Mouse (Mus musculus): ENCODE measurements at regions not wholly inside any gene's neighbourhood (a gene's known extent, or its start where the extent isn't known, plus 50 kb on each side); places are given as distances from the start of the nearest gene placed in this dataset.

- Histone ChIP-seq H3K4me3 (no peak overlapping the region), H3K4me1 (no peaks in the 10 kb centered on the region), H3K27me3 (no peaks in the 10 kb centered on the region), H3K4me2 (replicated peaks) (no peak overlapping the region), H3K9ac (replicated peaks) (no peak overlapping the region), H3K36me3 (no peaks in the 10 kb centered on the region), H3K27ac (replicated peaks) (no peak overlapping the region), H3K9me3 (no peaks in the 10 kb centered on the region)
- ATAC-seq (replicated peaks): no peak
Measured at GRCm38 (mm10) chr1:69364069-69364468, 256.2 kb upstream of the Erbb4 start.

- H3K27ac ChIP-seq (replicated peaks): no peak overlapping the region
- H3K4me3 ChIP-seq: no peak overlapping the region
- no peak overlapping the region for H3K9ac ChIP-seq (replicated peaks)
- WGBS: 91% methylated on average over 7 of the region's 7 CpGs
- no peaks in the 10 kb centered on the region for H3K9me3 ChIP-seq
- H3K27me3 ChIP-seq: no peaks in the 10 kb centered on the region
- no peak overlapping the region for H3K4me2 ChIP-seq (replicated peaks)
- no peak for ATAC-seq (replicated peaks)
- H3K36me3 ChIP-seq: no peaks in the 10 kb centered on the region
- H3K4me1 ChIP-seq: no peaks in the 10 kb centered on the region
Measured at GRCm38 (mm10) chr1:69357548-69357947, 249.7 kb upstream of the Erbb4 start.

DNA sequence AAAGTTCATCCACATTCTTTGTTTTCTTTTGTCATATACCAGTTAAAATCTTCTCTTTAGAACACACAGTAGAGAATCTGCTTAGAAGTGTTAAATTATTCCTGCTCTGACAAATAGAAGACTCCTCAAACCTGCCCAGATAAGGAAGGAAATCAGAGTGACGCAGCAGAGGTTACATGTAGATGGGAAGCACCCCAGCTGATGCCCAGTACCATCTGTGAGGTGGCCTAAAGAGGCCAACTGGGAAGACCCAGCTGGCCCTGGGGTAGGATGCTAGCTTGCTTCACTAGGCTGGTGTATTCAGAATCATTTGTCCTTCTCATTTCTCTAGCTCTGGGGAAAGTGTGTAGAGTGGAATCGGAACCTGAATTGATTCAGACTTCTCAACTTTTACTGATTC, 242.6 kb upstream of the Erbb4 start:
- Histone ChIP-seq H3K4me1 (no peaks in the 10 kb centered on the region), H3K4me2 (replicated peaks) (no peak overlapping the region), H3K27me3 (no peaks in the 10 kb centered on the region), H3K4me3 (no peak overlapping the region), H3K36me3 (no peaks in the 10 kb centered on the region), H3K9ac (replicated peaks) (no peak overlapping the region), H3K27ac (replicated peaks) (no peak overlapping the region), H3K9me3 (no peaks in the 10 kb centered on the region)
- no peak for ATAC-seq (replicated peaks)
- 91% methylated on average over 2 of the region's 2 CpGs for whole genome bisulfite sequencing

DNA sequence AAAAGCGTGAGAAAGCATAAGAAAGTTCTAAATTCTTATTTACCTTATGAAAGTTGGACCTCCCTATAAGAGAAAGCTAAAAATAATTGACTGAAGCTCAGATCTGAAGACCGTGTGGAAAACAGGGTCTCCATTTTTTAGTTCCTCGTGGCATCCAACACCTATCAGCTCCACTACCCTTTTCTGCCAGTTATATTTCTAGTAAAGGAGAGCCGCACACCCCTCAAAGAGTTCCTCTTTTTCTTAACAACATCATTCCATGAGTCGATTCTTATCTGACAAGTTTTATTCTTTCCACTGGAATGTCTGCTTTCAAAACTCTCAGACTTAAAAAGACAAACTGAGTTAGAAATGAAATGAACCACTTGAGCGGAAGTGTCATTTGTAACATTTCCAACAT, 242.0 kb upstream of the Erbb4 start:
- 88% methylated on average over 6 of the region's 6 CpGs for WGBS
- H3K27ac ChIP-seq (replicated peaks): no peak overlapping the region
- no peak overlapping the region for H3K4me2 ChIP-seq (replicated peaks)
- ATAC-seq (replicated peaks): no peak
- H3K9ac ChIP-seq (replicated peaks): no peak overlapping the region
- no peaks in the 10 kb centered on the region for H3K36me3 ChIP-seq
- H3K4me3 ChIP-seq: no peak overlapping the region
- no peaks in the 10 kb centered on the region for H3K4me1 ChIP-seq
- H3K9me3 ChIP-seq: no peaks in the 10 kb centered on the region
- no peaks in the 10 kb centered on the region for H3K27me3 ChIP-seq

DNA sequence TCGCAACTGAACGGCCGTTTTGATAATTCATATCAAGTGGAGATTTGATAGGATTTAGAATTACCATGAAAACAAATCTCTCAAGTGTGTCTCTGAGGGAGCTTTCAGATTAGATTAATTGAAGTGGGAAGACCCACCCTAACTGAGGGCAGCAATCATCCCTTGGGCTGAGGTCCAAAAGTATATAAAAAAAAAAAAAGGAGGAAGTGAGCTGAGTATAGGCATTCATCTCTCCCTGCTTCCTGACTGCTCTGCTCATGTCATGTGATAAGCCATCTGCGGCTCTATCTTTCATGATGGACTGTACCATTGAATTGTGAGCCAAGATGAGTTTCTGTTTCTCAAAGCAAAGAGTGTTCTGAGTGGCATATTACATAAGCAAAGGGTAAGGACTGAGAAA, 234.2 kb upstream of the Erbb4 start:
- no peaks in the 10 kb centered on the region for H3K27me3 ChIP-seq

DNA sequence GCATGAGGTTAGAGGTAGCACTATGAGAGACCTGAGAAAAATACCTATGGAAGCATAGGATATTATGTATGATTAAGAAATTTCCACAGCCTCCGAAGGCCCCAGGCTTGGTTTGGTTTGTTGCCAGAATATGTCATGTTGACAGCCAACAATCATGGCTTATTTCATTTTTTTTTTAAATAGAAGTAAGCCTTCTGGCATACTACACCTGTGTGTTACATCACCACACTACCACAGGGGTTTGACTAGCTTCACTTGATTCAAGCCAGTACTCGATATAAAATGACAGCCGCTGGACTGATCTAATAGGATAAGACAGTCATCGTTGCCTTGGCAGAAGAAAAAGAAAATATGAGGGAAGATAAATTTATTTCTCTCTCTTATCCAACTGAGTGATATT, 232.6 kb upstream of the Erbb4 start:
- H3K36me3 ChIP-seq: no peaks in the 10 kb centered on the region
- H3K27me3 ChIP-seq: no peaks in the 10 kb centered on the region
- no peak overlapping the region for H3K4me3 ChIP-seq
- ATAC-seq (replicated peaks): no peak
- 89% methylated on average over 4 of the region's 4 CpGs for WGBS
- H3K9me3 ChIP-seq: no peaks in the 10 kb centered on the region
- no peak overlapping the region for H3K27ac ChIP-seq (replicated peaks)
- H3K4me1 ChIP-seq: no peaks in the 10 kb centered on the region
- no peak overlapping the region for H3K4me2 ChIP-seq (replicated peaks)
- H3K9ac ChIP-seq (replicated peaks): no peak overlapping the region

More for the DNA sequence above, 234.2 kb upstream of the Erbb4 start:
- H3K4me1 ChIP-seq: no peaks in the 10 kb centered on the region
- no peaks in the 10 kb centered on the region for H3K36me3 ChIP-seq
- no peak overlapping the region for H3K4me3 ChIP-seq
- no peak overlapping the region for H3K9ac ChIP-seq (replicated peaks)
- no peak overlapping the region for H3K27ac ChIP-seq (replicated peaks)
- H3K9me3 ChIP-seq: no peaks in the 10 kb centered on the region
- ATAC-seq (replicated peaks): no peak
- H3K4me2 ChIP-seq (replicated peaks): no peak overlapping the region
- 92% methylated on average over 4 of the region's 4 CpGs for WGBS

DNA sequence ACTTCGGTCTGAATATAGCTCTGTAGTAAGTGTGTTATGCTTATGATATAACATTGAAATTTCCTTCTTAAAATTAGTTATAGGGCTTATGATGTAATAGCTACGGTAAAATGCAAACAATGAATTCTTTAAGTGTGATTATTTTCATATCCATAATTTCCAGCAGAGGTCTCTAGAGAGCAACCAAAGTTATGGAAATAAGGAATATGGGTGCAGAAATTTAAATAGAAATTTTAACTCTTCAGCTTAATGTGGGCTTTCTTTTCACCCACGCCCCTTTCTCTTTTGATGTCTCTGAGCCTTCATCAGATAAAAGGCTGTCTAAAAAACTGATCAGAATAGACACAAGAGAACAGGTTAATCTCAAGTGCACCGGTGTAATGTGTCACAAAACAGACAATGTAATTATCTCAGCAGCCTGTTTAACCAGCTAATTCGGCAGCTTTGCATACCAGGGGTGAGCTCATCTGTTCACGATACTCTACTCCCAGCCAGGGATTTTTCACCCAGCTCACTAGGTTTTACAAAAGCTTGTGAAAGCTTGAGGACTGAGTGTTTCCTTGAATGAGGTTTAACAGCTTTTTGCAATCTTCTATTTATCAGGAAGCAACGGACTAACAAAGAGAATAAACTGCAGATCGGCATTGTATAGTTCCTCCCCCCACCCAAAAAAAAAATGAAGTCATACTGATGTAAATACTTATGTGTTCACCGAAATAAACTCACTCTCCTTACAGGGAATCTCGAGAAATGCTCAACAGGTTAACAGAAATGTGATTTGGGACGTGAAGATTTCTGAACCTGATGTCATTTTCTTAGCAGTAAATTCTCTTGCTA, 223.8 kb upstream of the Erbb4 start:
- H3K36me3 ChIP-seq: no peaks in the 10 kb centered on the region
- peak overlapping the region; percentile 37; the same call in 1 of the 2 replicates for H3K9ac ChIP-seq (replicated peaks)
- peak overlapping the region; percentile 12 for H3K4me3 ChIP-seq
- H3K4me1 ChIP-seq: peaks cover 7% of the 10 kb centered on the region
- no peaks in the 10 kb centered on the region for H3K27me3 ChIP-seq
- H3K27ac ChIP-seq (replicated peaks): no peak overlapping the region
- 19% methylated on average over 11 of the region's 11 CpGs for WGBS
- H3K9me3 ChIP-seq: no peaks in the 10 kb centered on the region
- peak; percentile 78 for ATAC-seq (replicated peaks)
- H3K4me2 ChIP-seq (replicated peaks): peak overlapping the region; percentile 37

- Histone ChIP-seq H3K4me1 (peaks cover 7% of the 10 kb centered on the region), H3K9ac (replicated peaks) (no peak overlapping the region), H3K27ac (replicated peaks) (no peak overlapping the region), H3K27me3 (no peaks in the 10 kb centered on the region), H3K36me3 (no peaks in the 10 kb centered on the region), H3K4me3 (no peak overlapping the region), H3K9me3 (no peaks in the 10 kb centered on the region), H3K4me2 (replicated peaks) (no peak overlapping the region)
- 64% methylated on average over 3 of the region's 3 CpGs for WGBS
- no peak for ATAC-seq (replicated peaks)
Measured at GRCm38 (mm10) chr1:69329399-69329798, 221.5 kb upstream of the Erbb4 start.

DNA sequence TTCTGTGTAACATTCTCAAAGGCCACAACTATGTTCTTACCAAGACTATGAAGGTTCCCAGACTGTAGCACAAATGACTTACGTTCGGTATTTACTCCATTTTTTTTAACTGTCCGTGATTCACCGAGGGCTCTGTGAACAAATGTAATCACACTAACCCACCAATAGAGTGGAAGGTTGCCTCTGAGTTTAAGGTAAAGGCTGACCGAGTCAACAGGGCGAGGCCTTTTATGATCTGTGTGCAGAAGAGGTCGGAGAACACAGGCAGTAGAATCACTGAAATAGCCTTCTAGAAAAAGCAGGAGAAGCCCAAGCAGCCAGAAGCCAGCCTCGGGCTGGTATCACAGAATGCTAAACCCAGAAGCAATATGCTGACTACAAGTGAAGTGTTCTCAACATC, 218.9 kb upstream of the Erbb4 start:
- H3K4me1 ChIP-seq: peaks cover 3% of the 10 kb centered on the region
- H3K4me3 ChIP-seq: no peak overlapping the region
- no peaks in the 10 kb centered on the region for H3K9me3 ChIP-seq
- H3K27ac ChIP-seq (replicated peaks): no peak overlapping the region
- no peak for ATAC-seq (replicated peaks)
- H3K27me3 ChIP-seq: no peaks in the 10 kb centered on the region
- no peaks in the 10 kb centered on the region for H3K36me3 ChIP-seq
- no peak overlapping the region for H3K9ac ChIP-seq (replicated peaks)
- 92% methylated on average over 8 of the region's 8 CpGs for WGBS
- no peak overlapping the region for H3K4me2 ChIP-seq (replicated peaks)

- no peak overlapping the region for H3K27ac ChIP-seq (replicated peaks)
- H3K4me1 ChIP-seq: no peaks in the 10 kb centered on the region
- H3K4me2 ChIP-seq (replicated peaks): no peak overlapping the region
- 33% methylated on average over 3 of the region's 3 CpGs for WGBS
- no peaks in the 10 kb centered on the region for H3K27me3 ChIP-seq
- H3K9me3 ChIP-seq: no peaks in the 10 kb centered on the region
- ATAC-seq (replicated peaks): no peak
- H3K4me3 ChIP-seq: no peak overlapping the region
- H3K9ac ChIP-seq (replicated peaks): no peak overlapping the region
- no peaks in the 10 kb centered on the region for H3K36me3 ChIP-seq
Measured at GRCm38 (mm10) chr1:69319526-69319925, 211.7 kb upstream of the Erbb4 start.

DNA sequence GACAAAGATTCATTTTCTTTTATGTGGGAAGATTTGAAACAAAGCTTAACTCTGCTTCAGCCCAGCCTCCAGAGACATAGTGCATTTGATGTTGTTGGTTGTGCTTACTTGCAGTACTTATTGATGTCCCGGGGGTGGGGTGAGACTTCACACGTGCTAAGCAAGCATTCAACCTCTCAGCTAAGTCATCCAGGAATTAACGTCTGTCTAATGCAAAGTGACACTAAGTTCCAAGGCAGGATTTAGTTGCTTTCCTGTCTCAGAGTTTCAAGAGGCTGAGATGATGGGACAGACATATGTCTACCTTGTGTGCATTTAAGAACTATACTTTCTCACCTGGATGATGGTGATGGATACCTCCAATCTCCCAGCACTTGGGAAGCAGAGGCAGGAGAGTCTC, 189.0 kb upstream of the Erbb4 start:
- Histone ChIP-seq H3K27ac (replicated peaks) (no peak overlapping the region), H3K4me3 (no peak overlapping the region), H3K4me1 (no peaks in the 10 kb centered on the region), H3K4me2 (replicated peaks) (no peak overlapping the region), H3K9me3 (no peaks in the 10 kb centered on the region), H3K27me3 (no peaks in the 10 kb centered on the region), H3K9ac (replicated peaks) (no peak overlapping the region), H3K36me3 (no peaks in the 10 kb centered on the region)
- ATAC-seq (replicated peaks): no peak
- 81% methylated on average over 3 of the region's 3 CpGs for WGBS

DNA sequence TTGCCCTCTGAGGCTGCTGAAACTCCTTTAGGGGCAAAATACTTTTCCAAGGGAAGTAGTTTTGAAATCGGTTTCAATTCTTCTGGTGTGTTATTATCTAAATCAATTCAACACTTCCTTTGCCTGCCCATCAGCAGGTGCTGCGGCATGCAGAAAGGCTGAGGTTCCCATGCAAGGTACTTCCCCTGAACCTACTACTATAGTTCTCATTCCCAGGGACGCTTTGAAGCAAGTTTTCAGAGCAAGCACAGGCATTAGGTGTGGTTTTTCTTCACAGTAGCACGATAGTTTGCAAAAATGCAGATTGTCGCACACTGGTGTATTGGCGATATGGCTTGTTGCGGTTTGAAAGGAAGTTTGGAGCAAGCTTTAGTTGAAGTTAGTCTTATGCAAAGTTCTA, 183.5 kb upstream of the Erbb4 start:
- 91% methylated on average over 7 of the region's 7 CpGs for WGBS
- ATAC-seq (replicated peaks): no peak
- Histone ChIP-seq H3K4me1 (no peaks in the 10 kb centered on the region), H3K9me3 (no peaks in the 10 kb centered on the region), H3K36me3 (no peaks in the 10 kb centered on the region), H3K4me3 (no peak overlapping the region), H3K27me3 (no peaks in the 10 kb centered on the region), H3K27ac (replicated peaks) (no peak overlapping the region), H3K4me2 (replicated peaks) (no peak overlapping the region), H3K9ac (replicated peaks) (no peak overlapping the region)

GRCm38 (mm10) chr1:69286374-69286773, 178.5 kb upstream of the Erbb4 start:
- no peak for ATAC-seq (replicated peaks)
- WGBS: 46% methylated on average over 3 of the region's 3 CpGs
- Histone ChIP-seq H3K27ac (replicated peaks) (no peak overlapping the region), H3K4me3 (no peak overlapping the region), H3K4me2 (replicated peaks) (no peak overlapping the region), H3K9ac (replicated peaks) (no peak overlapping the region), H3K9me3 (no peaks in the 10 kb centered on the region), H3K27me3 (no peaks in the 10 kb centered on the region), H3K36me3 (no peaks in the 10 kb centered on the region), H3K4me1 (no peaks in the 10 kb centered on the region)
